Mouse (Mus musculus): Measurements from ENCODE around the gene Ttc34. TPM values are rescaled to one million over a fixed set of nuclear protein-coding genes. Genes with fewer than 3 reads are reported as not detected.
A peak's percentile ranks its signal among the peaks of the same experiment; 100 is the strongest.

Gene Ttc34
- polyA plus RNA-seq, 1 experiment from 2014 or later: not detected

DNA sequence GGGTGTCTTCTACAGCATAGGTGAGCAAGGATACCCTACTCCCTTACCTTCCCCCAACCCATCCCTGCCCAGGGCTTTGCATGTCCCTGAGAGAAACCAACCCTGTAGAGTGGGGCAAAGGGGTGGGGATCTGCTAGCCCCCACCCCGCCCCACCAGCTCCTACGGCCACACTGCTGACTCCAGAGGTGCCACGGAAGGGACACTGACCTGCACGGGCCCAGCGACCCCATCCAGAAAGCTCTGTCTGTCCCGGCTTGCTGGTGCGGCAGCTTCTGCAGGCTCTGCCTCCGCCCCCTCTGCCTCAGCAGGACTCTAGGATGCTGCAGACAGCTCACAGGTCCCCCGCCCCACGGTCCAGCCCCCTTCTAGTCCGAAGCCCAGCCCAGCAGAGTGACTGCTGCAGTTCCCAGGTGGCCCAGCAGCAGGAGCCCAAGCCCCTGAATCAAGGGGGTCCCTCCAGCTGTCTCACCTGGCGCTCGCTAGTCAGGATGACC is 34.5 kb downstream of the Ttc34 start:
- Histone ChIP-seq H3K36me3 (replicated peaks) (no peaks in the 10 kb centered on the region), H3K4me2 (no peak overlapping the region), H3K27ac (replicated peaks) (no peak overlapping the region), H3K9me3 (replicated peaks) (no peaks in the 10 kb centered on the region), H3K4me1 (replicated peaks) (no peaks in the 10 kb centered on the region), H3K4me3 (replicated peaks) (no peak overlapping the region), H3K9ac (no peak overlapping the region), H3K27me3 (peaks cover 71% of the 10 kb centered on the region)
- no peak for ATAC-seq (ENCODE audit: insufficient read depth)
- WGBS (ENCODE audit: insufficient replicate concordance): 14% methylated on average over 13 of the region's 13 CpGs

GRCm38 (mm10) chr4:154873186-154873585 is 35.9 kb downstream of the Ttc34 start:
- no peak overlapping the region for H3K4me3 ChIP-seq (replicated peaks)
- ATAC-seq (ENCODE audit: insufficient read depth): no peak
- no peak overlapping the region for H3K27ac ChIP-seq (replicated peaks)
- H3K9me3 ChIP-seq (replicated peaks): no peaks in the 10 kb centered on the region
- H3K36me3 ChIP-seq (replicated peaks): no peaks in the 10 kb centered on the region
- H3K4me1 ChIP-seq (replicated peaks): peaks cover 2% of the 10 kb centered on the region
- peaks cover 59% of the 10 kb centered on the region for H3K27me3 ChIP-seq
- no peak overlapping the region for H3K9ac ChIP-seq
- WGBS (ENCODE audit: insufficient replicate concordance): 67% methylated on average over 6 of the region's 6 CpGs
- H3K4me2 ChIP-seq: no peak overlapping the region

DNA sequence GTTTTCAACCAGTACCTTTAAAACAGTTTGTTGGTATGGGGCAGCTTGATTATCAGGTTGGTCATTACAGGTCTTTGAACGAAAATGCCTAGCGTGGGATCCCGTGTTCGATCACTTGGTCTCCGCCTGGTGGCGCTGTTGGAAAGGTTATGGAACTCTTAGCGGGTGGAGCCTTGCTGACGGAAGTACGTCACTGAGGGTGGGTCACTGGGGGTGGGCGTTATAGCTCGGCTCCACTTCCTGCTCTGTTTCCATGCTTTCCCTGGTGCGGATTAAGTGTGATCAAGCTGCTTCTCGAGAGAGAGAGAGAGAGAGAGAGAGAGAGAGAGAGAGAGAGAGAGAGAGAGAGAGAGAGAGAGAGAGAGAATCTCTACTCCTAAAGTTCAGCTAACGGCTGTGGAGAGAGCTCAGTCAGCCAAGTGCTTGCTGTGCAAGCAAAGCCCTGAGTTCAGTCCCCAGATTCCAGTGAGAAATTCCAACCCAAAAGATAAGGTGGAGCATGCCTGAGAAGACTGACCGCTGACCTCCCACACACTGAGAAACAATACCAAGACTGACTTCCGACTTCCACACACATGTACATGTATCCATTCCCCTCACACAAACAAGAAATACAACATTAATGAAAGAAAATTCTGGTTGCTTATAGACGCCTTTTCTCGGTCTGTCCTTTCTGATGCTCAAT is 40.7 kb downstream of the Ttc34 start:
- Histone ChIP-seq H3K9me3 (replicated peaks) (no peaks in the 10 kb centered on the region), H3K4me1 (replicated peaks) (peaks cover 46% of the 10 kb centered on the region), H3K4me2 (peak overlapping the region; percentile 76), H3K36me3 (replicated peaks) (no peaks in the 10 kb centered on the region), H3K4me3 (replicated peaks) (peak overlapping the region; percentile 53), H3K9ac (peak overlapping the region; percentile 60), H3K27ac (replicated peaks) (peak overlapping the region; percentile 87), H3K27me3 (peaks cover 32% of the 10 kb centered on the region)
- WGBS (ENCODE audit: insufficient replicate concordance): 9% methylated on average over 18 of the region's 18 CpGs
- peak; percentile 66 for ATAC-seq (ENCODE audit: insufficient read depth)

- H3K4me3 ChIP-seq (replicated peaks): peak overlapping the region; percentile 28
- 24% methylated on average over 6 of the region's 6 CpGs for WGBS (ENCODE audit: insufficient replicate concordance)
- peaks cover 43% of the 10 kb centered on the region for H3K27me3 ChIP-seq
- H3K27ac ChIP-seq (replicated peaks): peak overlapping the region; percentile 95
- peaks cover 52% of the 10 kb centered on the region for H3K4me1 ChIP-seq (replicated peaks)
- ATAC-seq (ENCODE audit: insufficient read depth): peak; percentile 87
- no peaks in the 10 kb centered on the region for H3K36me3 ChIP-seq (replicated peaks)
- peak overlapping the region; percentile 63 for H3K9ac ChIP-seq
- H3K9me3 ChIP-seq (replicated peaks): no peaks in the 10 kb centered on the region
- peak overlapping the region; percentile 57 for H3K4me2 ChIP-seq
Observed at GRCm38 (mm10) chr4:154880730-154881129, 43.5 kb downstream of the Ttc34 start.

GRCm38 (mm10) chr4:154882014-154882659 is 44.9 kb downstream of the Ttc34 start:
- Histone ChIP-seq H3K36me3 (replicated peaks) (no peaks in the 10 kb centered on the region), H3K4me3 (replicated peaks) (peak overlapping the region; percentile 42), H3K9ac (peak overlapping the region; percentile 60), H3K4me2 (peak overlapping the region; percentile 57), H3K4me1 (replicated peaks) (peaks cover 52% of the 10 kb centered on the region), H3K27me3 (peaks cover 44% of the 10 kb centered on the region), H3K9me3 (replicated peaks) (no peaks in the 10 kb centered on the region), H3K27ac (replicated peaks) (peak overlapping the region; percentile 95)
- 12% methylated on average over 14 of the region's 14 CpGs for WGBS (ENCODE audit: insufficient replicate concordance)
- ATAC-seq (ENCODE audit: insufficient read depth): peak; percentile 35

DNA sequence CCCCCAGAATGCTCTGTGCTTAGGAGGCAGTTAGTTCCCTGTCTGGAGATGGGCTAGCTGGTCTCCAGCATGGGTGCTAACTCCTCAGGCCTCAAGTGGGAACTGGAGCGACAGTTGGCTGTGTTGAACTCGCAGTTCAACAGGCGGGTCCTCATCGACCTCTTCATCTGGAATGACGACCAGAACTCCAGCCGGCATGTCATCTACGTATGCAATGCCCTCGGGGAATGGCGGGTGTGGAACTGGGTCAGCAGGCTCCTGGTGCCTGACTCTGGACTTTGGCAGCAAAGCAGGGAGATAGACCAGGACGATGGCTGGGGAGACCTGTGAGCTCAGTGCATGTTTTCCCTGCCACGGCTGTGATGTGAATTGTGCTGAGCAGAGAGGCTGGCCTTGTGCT is 48.2 kb downstream of the Ttc34 start:
- Histone ChIP-seq H3K27me3 (peaks cover 69% of the 10 kb centered on the region), H3K4me2 (no peak overlapping the region), H3K9ac (no peak overlapping the region), H3K9me3 (replicated peaks) (no peaks in the 10 kb centered on the region), H3K4me1 (replicated peaks) (peaks cover 32% of the 10 kb centered on the region), H3K27ac (replicated peaks) (no peak overlapping the region), H3K36me3 (replicated peaks) (no peaks in the 10 kb centered on the region), H3K4me3 (replicated peaks) (no peak overlapping the region)
- 63% methylated on average over 11 of the region's 11 CpGs for WGBS (ENCODE audit: insufficient replicate concordance)
- no peak for ATAC-seq (ENCODE audit: insufficient read depth)

DNA sequence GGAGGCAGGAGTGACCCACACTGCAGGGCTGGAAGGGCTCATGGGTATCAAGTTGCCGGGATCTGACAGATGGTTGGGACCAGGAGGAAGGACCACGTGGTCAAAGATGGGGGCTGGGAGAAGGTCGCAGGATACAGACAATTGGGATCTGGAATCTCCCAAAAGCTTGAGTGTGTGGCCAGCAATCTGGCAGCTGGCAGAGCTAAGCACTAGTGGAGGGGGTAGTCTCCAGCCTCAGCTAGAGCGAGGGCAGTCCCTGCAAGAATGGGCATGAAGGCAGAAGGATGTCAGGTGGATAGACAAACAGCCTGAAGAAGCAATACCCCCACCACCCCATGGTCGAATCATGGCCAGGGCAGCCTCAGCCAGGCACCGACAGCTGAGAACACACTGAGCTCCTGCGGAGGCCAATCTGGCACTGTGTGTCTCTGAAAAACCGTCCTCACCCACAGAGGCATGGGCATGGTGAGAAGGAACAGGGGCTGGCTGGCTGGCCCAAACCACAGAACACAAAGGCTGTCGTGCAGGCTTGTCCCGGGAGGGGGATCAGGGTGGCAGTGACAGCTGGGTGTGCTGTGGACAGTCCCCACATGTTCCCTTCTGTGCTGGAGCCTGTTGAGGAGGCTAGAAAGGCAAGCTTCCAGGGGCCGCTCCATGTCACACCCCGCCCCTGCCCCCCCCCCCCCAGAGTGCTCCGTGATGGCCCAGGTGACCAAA is 49.8 kb downstream of the Ttc34 start:
- H3K9ac ChIP-seq: no peak overlapping the region
- H3K4me2 ChIP-seq: no peak overlapping the region
- no peaks in the 10 kb centered on the region for H3K36me3 ChIP-seq (replicated peaks)
- peaks cover 16% of the 10 kb centered on the region for H3K4me1 ChIP-seq (replicated peaks)
- H3K27ac ChIP-seq (replicated peaks): no peak overlapping the region
- ATAC-seq (ENCODE audit: insufficient read depth): no peak
- WGBS (ENCODE audit: insufficient replicate concordance): 58% methylated on average over 13 of the region's 13 CpGs
- H3K4me3 ChIP-seq (replicated peaks): no peak overlapping the region
- no peaks in the 10 kb centered on the region for H3K9me3 ChIP-seq (replicated peaks)
- peaks cover 85% of the 10 kb centered on the region for H3K27me3 ChIP-seq

DNA sequence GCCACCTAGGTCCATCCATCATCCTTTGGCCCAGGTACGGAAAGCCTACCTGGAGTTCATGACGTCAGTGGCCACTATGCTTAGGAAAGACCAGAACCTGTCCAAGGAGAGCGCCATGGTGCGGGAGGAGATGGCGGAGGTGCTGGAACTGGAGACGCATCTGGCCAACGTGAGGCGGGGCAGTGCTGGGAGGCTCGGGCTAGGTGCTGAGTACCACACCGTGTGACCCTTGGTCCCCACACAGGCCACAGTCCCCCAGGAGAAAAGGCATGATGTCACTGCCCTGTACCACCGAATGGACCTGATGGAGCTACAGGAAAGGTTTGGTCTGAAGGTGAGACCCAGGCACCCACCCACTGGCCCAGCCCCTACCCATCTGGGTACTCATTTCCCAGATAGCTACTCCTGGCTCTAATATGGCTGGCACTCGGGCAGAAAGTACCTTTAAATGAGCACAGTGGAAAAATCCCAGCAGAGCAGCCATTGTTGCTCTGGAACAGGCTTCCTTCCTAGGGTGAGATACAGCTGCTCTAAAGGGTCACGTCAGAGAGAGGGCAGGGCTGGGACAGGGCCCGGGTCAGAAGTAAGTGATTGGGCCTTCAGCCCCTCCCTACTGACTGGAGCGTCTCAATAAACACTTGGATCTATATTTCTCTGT is 50.5 kb downstream of the Ttc34 start:
- no peak for ATAC-seq (ENCODE audit: insufficient read depth)
- peaks cover 87% of the 10 kb centered on the region for H3K27me3 ChIP-seq

DNA sequence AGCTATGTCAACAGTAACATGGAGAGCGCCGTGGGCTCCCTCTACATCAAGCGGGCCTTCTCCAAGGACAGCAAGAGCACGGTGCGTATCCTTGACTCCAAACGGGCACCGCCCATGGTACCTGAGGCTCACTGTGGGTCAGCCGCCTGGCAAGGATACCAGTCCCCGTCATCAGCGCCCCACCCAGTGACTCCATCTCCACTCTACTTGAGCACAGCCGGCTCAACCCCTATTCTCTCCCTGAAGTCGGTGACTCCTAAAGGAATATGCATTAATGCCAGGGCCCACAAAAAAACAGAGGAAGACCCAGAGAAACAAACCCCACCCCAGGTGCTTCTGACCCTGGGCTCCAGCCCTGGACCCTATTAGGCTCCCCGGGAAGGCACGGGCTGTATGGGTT is 53.6 kb downstream of the Ttc34 start:
- Histone ChIP-seq H3K27me3 (peaks cover 90% of the 10 kb centered on the region), H3K4me2 (no peak overlapping the region), H3K9ac (no peak overlapping the region), H3K4me3 (replicated peaks) (no peak overlapping the region), H3K36me3 (replicated peaks) (no peaks in the 10 kb centered on the region), H3K27ac (replicated peaks) (no peak overlapping the region), H3K4me1 (replicated peaks) (no peaks in the 10 kb centered on the region), H3K9me3 (replicated peaks) (no peaks in the 10 kb centered on the region)
- WGBS (ENCODE audit: insufficient replicate concordance): 71% methylated on average over 14 of the region's 14 CpGs
- ATAC-seq (ENCODE audit: insufficient read depth): no peak

More for the DNA sequence above, 50.5 kb downstream of the Ttc34 start:
- Histone ChIP-seq H3K9me3 (replicated peaks) (no peaks in the 10 kb centered on the region), H3K36me3 (replicated peaks) (no peaks in the 10 kb centered on the region), H3K4me1 (replicated peaks) (peaks cover 9% of the 10 kb centered on the region), H3K4me3 (replicated peaks) (no peak overlapping the region), H3K27ac (replicated peaks) (no peak overlapping the region), H3K4me2 (no peak overlapping the region), H3K9ac (no peak overlapping the region)
- 67% methylated on average over 15 of the region's 15 CpGs for WGBS (ENCODE audit: insufficient replicate concordance)

- no peak for ATAC-seq (ENCODE audit: insufficient read depth)
- H3K9ac ChIP-seq: no peak overlapping the region
- 60% methylated on average over 5 of the region's 5 CpGs for WGBS (ENCODE audit: insufficient replicate concordance)
- H3K4me3 ChIP-seq (replicated peaks): no peak overlapping the region
- peaks cover 88% of the 10 kb centered on the region for H3K27me3 ChIP-seq
- no peaks in the 10 kb centered on the region for H3K9me3 ChIP-seq (replicated peaks)
- H3K27ac ChIP-seq (replicated peaks): no peak overlapping the region
- no peak overlapping the region for H3K4me2 ChIP-seq
- no peaks in the 10 kb centered on the region for H3K36me3 ChIP-seq (replicated peaks)
- peaks cover 26% of the 10 kb centered on the region for H3K4me1 ChIP-seq (replicated peaks)
Observed at GRCm38 (mm10) chr4:154895549-154895948, 58.3 kb downstream of the Ttc34 start.
